Mouse (Mus musculus) CH12.LX (cell line): Measurements from ENCODE around the gene Ube2v1.

Experiments used
- CHD1 ChIP-seq: IDR thresholded peaks from 2 replicates; pipeline ENCODE4 v1.6.1; 2012; ENCODE audit warnings: low read depth, low read length, improper control_type of control experiment, inconsistent platforms
- CTCF ChIP-seq, 2 experiments: IDR thresholded peaks in 1 of 2; conservative IDR thresholded peaks in 1 of 2; 2 replicates each; pipeline ENCODE4 v1.5.1; 2011 to 2012; ENCODE audit warnings: low read depth in 2 of 2, low read length in 2 of 2, improper control_type of control experiment in 1 of 2, inconsistent platforms in 1 of 2, mild to moderate bottlenecking in 1 of 2, moderate library complexity in 1 of 2
- E2F4 ChIP-seq: IDR thresholded peaks from 2 replicates; pipeline ENCODE4 v1.6.1; 2011; ENCODE audit warnings: low read depth, low read length, improper control_type of control experiment; ENCODE audit not compliant: insufficient replicate concordance
- JUN ChIP-seq: IDR thresholded peaks from 2 replicates; pipeline ENCODE4 v1.6.1; 2011; ENCODE audit warnings: low read depth, mild to moderate bottlenecking, low read length, improper control_type of control experiment, moderate library complexity; ENCODE audit not compliant: insufficient read depth
- MEF2A ChIP-seq: IDR thresholded peaks from 2 replicates; pipeline ENCODE4 v1.6.1; 2014; ENCODE audit warnings: low read depth, mild to moderate bottlenecking, inconsistent platforms, low read length, improper control_type of control experiment, borderline replicate concordance
- NELFE ChIP-seq: IDR thresholded peaks from 2 replicates; pipeline ENCODE4 v1.6.1; 2011; ENCODE audit warnings: low read depth, low read length, improper control_type of control experiment
- POLR2A ChIP-seq: IDR thresholded peaks from 2 replicates; pipeline ENCODE4 v1.6.1; 2011; ENCODE audit warnings: low read depth, mild to moderate bottlenecking, improper control_type of control experiment, low read length
- RCOR1 ChIP-seq: conservative IDR thresholded peaks from 2 replicates; pipeline ENCODE4 v1.6.1; 2012; ENCODE audit warnings: low read depth, mild to moderate bottlenecking, inconsistent platforms, low read length, improper control_type of control experiment
- TBP ChIP-seq: conservative IDR thresholded peaks from 2 replicates; pipeline ENCODE4 v1.6.1; 2011; ENCODE audit warnings: low read depth, low read length, improper control_type of control experiment
- TCF12 ChIP-seq: IDR thresholded peaks from 2 replicates; pipeline ENCODE4 v1.6.1; 2014; ENCODE audit warnings: low read depth, mild to moderate bottlenecking, inconsistent platforms, low read length, improper control_type of control experiment
- ZNF384 ChIP-seq: IDR thresholded peaks from 2 replicates; pipeline ENCODE4 v1.6.1; 2012; ENCODE audit warnings: low read depth, low read length, improper control_type of control experiment, inconsistent platforms

GRCm38 (mm10) chr2:167599917-167600316 lies 32.0 kb downstream of the Ube2v1 start:
- TF ChIP-seq MEF2A (no peak), CTCF (conservative IDR thresholded peaks at IDR 0.05 in 1 of 2, IDR thresholded peaks at IDR 0.05 in 1 of 2; ENCODE audit: low read depth in 2 of 2, low read length in 2 of 2) (no peak), ZNF384 (no peak), TBP (no peak), NELFE (no peak), POLR2A (no peak), CHD1 (no peak), JUN (no peak), RCOR1 (no peak), TCF12 (no peak), E2F4 (no peak)
